Mouse (Mus musculus): ENCODE measurements at regions not wholly inside any gene's neighbourhood (a gene's known extent, or its start where the extent isn't known, plus 50 kb on each side); places are given as distances from the start of the nearest gene placed in this dataset.

DNA sequence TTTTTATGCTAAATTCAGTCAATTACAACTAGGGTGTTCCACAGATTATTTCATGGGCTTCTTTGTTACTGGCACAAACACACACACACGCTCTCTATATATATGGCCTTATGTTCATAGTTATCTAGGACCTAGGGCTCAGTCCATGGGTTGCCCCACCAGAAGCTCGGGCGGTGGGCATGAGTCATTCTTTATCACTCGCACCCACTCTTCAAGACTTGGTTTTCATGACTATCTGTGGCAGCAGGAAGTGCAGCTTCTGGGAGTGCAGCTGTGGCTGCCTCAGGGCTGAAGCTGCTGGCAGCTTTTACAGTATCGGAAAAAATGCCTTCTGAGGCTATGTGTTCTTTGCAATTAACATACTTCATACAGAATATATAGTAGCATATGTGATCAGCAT, 198.7 kb downstream of the Ipo11 start:
- DNase-seq = no peak

DNA sequence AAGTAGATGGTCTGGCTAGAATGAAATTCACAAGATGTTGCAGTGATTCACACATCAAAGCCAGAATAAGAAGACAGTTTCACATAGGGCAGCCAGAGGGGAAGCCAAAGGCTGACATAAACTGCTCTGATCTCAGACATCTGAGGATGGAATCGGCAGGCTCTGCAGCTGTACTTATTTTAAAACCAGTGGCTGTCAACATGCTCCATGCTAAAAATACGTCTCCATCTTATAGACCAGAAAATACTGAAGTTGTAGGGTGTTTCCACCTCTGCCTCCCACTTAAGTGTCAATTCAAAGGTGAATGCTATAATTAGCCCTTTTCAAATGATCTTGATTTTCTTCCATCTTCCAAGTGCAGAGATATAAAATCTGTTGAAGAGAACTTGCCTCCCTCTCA, 202.4 kb downstream of the Ipo11 start:
- DNase-seq = no peak

DNA sequence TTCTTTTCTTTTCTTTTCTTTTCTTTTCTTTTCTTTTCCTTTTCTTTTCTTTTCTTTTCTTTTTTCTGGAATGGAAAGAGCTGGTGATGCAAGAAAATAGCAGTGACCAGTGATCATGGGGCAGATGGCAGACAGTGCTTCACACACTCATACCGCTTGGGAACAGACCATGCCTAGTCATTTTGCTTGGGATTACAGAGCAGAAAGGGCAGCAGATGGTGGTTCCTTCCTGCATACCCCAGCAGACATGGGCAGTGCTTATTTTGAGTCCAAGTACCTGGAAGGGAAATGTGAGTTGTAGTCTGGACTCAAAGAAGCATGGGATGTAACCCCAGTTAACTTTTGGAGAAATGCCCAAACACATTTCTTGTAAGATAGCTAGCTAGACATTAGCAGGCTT, 203.9 kb downstream of the Ipo11 start:
- DNase-seq = no peak

DNA sequence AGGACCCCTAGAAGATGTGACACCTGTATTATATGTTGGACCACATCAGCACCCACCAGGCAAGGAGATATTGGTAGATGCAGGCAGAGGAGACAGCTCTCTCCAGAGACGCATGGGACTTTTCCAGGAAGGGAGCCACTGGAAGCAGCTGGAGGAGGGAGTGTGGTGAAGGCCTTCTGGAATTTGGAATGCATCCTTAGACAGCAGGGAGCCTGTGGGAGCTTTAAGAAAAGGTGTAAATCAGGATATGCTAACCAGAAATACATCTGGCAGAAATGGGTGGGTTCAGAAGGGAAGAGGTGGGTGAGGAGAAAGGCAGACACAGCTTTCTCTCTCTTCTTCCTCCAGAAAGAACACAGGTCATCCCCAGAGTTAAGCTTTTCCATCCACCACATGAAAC, 213.4 kb downstream of the Ipo11 start:
- no peak for DNase-seq

DNA sequence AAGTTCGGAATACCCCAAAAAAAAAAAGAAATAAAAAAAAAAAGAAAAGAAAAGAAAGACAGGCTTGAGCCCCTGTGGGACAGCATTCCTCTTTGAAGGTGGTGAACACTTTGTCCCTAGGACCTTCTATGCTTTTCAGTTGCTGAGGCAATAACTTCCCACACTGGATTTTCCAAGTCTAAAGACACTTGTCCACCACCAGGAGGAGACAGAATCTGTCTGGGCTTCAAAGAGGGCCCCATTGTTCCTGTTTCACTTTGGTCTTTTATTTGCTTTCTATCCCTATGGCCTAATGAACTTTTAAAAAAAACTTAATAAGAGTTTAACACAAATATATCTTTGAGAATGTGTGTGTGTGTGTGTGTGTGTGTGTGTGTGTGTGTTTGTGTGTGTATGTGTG, 215.6 kb downstream of the Ipo11 start:
- DNase-seq = no peak

DNA sequence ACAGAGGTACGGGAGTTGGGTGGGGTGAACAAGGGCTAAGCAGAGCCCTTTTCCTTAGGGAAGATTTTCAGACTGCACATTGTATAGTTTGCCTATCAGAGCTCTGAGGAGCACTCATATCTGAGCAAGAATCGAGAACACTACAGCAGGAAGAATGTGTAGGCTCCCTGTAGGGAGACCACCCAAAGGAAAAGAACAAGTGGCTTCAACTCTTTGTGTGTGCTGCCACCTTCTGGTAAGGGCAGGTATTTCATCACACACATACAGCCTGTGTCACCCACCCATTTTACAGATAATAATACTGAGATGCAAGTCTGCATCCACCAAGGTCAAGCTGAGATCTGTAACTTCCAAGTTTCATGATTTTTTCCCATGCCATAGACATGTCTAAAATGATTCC, 221.0 kb downstream of the Ipo11 start:
- no peak for DNase-seq

DNA sequence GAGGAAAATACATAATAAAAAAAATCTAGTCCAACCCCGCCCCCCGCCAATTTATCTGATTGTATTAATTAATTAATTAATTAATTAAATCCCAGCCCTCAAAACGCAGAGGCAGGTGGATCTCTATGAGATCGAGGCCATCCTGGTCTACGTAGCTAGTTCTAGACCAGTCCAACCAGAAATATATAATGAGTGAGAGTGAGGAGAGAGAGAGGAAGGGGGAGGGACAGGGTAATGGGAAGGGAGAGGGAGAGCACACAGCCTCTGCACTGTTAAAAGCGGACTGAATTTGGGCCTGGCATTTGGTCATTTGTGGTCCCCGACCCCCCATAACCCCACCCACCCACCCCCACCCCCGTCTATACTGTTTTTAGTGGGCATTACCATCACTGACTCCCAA, 221.5 kb downstream of the Ipo11 start:
- DNase-seq = no peak

DNA sequence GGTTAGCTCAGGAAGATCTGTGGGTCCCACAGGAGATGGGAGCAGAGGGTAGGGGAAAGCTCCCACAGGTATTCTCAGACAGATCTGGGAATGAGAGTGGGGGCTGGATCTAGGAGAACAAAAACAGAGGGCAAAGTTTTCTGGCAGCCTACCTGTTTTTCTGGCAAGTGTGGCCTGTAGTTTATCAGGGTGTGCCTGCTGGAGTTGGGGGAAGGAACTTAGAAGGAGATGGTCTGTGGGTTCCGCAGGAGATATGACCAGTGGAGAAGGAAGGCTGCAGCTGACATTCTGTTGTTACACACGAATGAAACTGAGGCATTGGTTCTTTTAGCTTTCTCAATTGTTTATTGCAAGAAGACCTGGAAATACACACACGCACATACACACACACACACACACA, 226.2 kb downstream of the Ipo11 start:
- no peak for DNase-seq

DNA sequence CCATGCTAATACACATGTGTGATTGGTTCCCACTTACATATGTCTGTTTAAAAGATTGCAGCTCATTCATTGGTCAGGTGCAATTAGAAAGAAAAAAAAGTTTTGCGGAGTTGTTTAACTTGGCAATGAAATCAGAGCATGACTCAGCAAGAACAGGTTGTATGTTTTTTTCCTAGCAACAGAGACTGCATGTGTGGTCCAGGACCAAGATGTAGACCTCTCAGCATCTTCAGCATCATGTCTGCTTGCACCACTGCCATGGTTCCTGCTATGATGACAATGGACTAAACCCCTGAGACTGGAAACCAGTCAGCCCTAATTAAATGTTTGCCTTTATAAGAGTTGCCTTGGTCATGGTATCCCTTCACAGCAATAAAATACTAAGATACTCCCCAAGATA, 236.4 kb downstream of the Ipo11 start:
- no peak for DNase-seq

DNA sequence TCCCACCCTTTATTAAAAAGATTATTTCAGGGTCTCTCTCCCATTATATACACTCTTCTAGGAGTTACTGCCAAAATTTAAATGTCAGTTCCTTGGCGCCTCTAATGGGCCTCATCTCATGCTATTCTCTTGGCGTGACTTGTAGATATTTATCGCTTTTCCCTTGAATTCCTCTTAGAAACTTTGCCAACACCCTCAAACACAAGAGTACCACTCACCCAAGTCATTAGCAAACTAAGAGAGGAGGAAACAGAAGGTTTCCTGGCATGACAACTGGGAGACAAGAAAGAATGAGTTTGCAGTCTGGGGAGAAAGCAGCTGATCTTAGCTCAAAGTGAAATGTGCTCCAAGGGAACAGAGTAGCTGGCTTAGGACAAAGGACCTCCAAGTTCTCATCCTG, 236.8 kb downstream of the Ipo11 start:
- no peak for DNase-seq

DNA sequence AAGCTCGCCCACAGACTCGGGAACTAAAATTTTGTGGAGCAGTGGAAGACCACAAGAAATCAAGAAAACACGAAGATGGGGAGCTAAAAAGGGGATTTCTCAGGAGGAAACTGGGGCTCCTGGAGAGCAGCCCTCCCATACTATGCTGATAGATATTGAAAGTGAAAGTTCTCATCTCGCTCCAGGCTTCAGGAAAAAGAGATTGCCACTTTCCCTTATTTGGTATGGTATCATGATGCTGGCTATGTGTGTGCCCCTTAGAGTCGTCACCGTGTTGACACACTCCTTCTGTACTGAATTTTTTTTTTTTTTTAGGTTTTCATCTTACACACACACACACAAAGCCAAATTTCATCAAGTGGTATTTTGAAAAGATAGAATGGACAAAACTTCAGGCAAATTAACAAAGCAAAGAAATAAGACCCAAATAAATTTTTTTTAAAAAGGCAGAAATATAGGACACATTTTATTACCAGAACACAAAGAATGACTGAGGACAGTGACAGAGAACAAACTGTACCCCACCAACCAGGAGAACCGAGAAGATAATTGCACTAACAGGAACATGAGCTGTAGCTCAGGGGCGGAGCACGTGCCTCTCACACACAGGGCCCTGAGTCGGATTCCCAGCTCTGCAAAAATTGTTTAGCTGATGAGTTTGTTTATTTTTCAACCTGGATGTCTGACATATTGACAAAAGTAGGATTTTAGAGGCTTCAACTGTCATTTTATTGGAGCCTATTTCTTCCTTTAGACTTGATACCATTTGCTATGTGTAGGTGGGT, 244.8 kb downstream of the Ipo11 start:
- no peak for DNase-seq

DNA sequence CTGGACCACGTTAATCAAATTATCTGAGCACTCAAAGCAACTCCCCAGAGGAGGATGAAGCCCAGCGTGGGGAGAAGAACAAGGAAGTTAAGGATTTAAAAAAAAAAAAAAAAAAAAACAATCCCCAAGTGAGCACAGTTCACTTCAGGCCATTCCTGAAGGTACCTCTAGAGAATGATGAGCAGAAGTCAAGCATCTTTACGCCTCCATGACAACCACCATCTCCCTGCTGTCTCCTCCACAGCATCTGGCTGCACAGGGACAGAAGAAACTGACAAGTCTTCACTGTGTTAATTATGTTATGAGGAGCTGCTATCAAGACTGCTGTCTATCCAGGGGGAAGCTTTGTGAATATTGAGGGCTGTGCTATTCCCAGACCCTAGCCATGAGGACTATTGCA, 246.6 kb downstream of the Ipo11 start:
- DNase-seq = no peak

DNA sequence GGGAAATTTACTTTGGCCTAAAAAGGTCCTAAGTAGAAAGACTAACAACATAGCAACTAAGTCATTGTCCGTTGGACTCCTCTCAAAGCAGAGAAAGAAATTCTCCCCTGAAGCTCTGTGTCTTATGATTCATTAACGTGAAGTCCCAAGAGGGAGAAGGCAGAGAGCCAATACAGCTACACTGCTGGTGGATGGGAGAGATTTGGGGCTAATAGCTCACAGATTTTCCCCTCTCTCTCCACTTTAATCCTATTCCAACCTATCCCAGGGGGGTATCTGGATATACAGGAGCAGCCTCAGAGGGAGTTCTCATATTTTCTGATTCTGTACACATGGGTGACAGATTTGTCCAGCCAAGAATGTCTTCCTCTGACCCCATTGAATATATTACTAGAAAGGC, 247.1 kb downstream of the Ipo11 start:
- DNase-seq = no peak

DNA sequence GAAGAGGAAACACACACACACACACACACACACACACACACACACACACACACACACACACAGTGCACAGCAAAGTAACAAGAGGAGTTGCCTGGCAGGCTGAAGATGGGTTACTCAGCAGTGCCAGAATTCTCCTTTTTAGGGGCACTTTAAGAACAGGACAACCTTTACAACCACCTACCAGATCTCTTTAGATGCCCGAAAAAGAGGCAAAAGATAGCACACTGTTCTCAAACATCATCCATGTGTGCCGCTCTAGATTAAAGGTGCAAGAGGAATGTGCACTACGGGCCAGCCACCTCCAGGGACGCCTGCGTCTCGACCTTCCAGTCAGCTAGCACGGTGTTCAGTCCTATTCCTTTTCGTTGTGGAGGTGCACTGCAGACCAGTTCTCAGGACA, 247.7 kb downstream of the Ipo11 start:
- DNase-seq = no peak

DNA sequence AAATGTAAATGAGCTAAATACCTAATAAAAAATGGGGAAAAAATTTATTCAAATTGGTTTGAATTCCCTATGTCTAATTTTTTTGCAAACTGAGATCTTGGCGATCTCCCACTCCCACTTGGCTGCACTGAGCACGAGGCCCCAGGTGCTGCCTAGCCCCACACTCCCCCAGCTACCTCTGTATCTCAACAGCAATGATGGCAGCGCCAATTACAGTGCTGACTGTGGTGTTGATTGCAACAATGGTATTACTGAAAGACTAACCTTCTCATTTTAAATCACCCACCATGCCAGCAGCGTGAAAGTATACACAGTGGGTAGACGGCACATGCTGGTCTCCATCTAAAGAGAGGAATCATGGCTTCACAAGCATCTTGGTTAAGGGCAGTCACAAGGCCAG, 267.1 kb downstream of the Ipo11 start:
- DNase-seq = no peak

DNA sequence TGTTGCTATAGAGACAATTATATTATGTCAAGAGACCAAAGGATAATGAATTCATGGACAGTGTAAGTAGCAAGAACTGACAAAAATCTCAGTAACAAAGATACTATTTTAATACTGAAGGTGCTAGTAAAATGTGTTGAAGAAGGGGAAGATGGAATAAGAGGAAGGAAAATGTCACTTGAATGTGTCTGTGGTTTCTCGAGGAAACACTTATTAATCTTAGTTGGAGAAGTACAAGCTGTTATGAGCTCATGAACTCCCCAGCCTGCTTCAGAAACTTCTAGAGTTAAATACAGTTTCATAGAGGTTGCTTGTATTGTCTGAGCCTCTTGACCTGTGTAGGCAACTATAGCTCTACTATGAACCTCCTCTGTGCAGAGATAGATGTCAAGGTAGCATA, 274.6 kb downstream of the Ipo11 start:
- no peak for DNase-seq

DNA sequence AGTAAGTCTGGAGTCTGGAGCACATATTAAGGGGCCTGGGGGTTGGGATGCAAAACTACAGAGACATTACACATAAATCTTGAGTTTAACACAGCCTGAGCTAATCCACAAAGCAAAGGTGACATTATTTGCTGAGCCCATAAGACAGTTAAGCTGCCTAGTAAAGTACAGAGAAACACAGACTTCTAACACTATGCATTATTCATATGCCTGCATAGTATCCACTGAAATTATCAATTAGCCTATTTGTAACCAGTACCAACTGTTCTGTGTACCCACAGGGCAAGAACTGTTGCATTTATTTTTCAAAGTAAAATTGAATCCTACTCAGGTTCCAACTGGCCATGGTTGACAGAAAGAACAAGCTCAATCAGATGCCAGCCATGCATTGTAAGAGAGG, 287.4 kb downstream of the Ipo11 start:
- no peak for DNase-seq

DNA sequence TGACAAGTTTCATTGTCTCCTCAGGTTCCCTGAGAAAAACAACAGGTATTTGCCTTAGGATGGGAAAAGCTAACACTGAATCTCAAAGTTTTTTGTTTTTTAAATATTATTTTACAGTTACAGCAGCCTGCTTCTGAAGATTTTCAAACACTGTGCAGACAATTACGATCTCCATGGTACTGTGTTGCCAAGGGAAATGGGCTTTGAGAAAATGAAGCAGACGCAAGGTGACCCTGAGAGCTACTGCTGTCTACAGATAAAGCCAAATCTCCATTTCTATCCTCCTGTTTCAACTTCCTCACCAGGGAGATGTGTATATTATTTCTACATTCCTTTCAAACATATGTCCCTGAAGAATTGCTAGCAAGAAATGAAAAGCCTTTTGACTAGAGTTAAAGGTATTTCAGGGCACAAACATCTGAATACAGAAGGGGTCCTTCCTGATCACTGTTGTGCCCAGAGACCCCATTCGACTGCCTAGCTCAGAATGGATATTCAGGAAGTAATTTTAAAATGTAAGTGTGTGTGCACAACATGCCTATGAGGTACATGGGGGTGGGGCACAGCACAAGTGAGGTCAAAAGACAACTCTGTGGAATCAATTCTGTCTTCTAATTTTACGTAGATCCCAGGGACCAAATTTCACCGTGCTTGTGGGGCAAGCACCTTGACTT, 293.3 kb downstream of the Ipo11 start:
- no peak for DNase-seq

DNA sequence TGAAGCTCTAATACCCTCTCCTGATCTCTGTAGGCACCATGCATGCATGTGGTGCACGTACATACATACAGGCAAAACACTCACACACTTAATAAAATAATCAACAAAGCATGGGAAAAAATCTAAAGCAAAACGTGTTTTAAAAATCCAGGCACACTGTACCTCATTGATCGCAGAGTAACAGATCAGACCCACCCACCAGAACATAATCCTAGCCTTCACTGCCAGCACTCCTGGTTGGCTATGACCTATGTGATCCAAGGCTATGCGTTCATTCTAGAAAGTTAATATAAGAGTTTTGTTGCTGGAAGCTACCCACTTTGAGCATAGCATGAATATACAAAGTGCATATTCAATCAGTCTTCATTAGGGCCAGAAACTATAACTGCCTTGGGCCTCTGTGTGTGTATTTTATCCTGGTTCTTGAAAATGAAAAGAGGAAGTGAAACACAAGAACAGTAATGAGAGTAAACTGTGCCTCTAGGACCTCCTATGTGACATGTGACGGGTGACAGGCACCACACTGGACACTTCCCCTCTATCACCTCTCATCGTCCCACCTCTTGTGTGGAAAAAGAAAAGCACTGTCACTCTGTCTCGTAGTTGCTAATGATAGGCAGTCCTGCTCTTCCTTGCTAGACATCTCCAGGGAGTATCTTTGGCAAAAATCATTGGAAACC, 297.9 kb downstream of the Ipo11 start:
- no peak for DNase-seq

DNA sequence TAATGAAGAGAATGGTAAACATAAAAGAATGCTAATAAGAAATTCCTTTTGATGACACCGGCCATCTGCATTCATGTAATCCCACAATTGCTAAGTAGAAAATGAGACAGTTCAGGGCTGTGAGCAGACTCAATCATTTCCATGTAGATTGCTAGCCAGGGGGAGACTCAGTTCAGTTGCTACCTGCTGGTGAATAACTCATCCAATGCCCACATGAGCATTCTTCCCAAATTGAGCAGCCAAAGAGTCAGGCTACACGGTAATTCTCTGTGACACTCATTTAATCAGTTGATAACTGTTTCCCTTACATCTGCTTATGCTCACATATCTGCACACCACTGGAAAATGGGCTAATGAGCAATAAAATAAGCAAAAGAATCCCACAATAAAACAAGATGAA, 345.0 kb downstream of the Ipo11 start:
- no peak for DNase-seq

DNA sequence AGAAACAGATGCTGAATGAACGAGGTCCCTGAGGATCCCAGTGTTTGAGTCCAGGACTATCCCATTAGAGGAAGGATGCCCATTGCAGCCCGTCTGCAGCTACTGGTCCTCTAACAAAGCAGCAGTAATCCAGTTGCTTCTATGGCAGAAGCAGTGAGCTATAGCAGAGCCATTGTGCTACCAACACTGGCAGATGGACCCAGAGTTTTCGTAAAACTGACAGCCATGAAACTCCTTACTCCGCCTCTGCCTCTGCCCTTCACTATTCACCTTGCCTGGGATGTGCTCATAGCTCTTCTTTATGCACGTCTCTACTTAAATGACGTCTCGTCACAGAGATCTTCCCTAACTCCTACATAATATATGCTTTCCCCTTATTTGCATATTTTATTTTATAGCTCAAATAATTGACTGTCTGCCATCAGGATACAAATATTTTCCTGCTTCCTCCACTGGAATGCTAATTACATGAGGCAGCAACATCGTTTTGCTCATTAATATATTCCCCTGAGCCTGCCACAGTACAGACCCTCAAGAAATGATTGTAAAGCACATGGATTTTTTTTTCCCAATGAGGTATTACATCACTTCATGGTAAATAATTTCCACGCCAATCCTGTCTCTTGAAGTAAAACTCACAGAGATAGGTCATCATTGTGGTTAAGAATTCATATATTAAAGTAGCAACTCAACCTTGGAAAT, 368.9 kb downstream of the Ipo11 start:
- DNase-seq = no peak

DNA sequence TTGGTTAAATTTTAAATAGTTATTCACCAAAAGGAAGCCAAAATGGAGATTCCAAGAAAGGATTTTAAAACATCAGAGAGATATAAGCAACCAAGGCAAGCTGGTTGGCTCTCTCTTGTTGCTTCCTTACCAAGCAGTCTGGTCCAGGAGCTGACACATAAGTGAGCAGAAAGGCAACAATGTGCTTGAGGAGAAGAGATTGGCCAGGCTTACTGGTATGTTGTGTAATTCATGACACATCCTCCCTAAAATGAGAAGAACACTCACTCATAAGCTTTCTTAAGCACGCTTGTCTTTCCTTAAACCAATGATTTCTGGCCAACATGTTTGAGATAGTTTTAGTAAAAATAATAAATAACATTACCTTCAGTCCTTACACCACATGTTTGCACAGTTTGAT, 374.2 kb downstream of the Ipo11 start:
- DNase-seq = no peak

DNA sequence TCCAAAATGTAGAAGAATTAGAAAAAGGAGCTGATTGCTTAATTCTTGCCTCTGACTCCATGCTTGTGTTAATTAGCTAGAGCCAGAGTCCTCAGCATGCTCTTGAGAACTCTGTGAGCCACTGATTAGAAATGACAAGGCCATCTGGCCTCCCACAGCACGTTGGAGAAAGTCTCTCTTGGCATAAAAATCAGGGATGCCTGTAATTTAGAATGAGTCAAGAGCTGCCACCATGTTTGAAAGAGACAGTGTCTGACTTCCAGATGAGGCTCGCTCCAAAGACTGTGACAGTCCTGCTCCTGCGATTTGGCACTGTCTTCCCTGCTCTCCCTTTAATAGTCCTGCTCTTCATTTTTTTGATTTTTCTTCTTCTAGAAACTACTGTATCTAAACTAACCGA, 374.6 kb downstream of the Ipo11 start:
- peak; percentile 39 for DNase-seq

Data from cerebellum, adult 11-12 months (tissue).